Mouse (Mus musculus): ENCODE results near the gene Tiprl. TPM values are rescaled to one million over a fixed set of nuclear protein-coding genes. Genes with fewer than 3 reads are reported as not detected.

Tiprl gene
- polyA plus RNA-seq, 1 experiment = 47.2 TPM

GRCm38 (mm10) chr1:165215831-165216230, 21.0 kb downstream of the Tiprl start:
- no peaks in the 10 kb centered on the region; the same call in 1 of the 2 replicates for H3K4me1 ChIP-seq (ENCODE audit: control insufficient read depth, insufficient read depth, low read length)
- H3K4me3 ChIP-seq (ENCODE audit: insufficient read depth, low read length) = no peak overlapping the region
- TF ChIP-seq CTCF (IDR thresholded peaks at IDR 0.05; ENCODE audit: extremely low read depth, insufficient read depth, low read length) (no peak), POLR2A (IDR thresholded peaks at IDR 0.05; ENCODE audit: extremely low read depth, insufficient read depth, low read length) (no peak)
- H3K27ac ChIP-seq (ENCODE audit: insufficient read depth, low read length) = no peak overlapping the region

DNA sequence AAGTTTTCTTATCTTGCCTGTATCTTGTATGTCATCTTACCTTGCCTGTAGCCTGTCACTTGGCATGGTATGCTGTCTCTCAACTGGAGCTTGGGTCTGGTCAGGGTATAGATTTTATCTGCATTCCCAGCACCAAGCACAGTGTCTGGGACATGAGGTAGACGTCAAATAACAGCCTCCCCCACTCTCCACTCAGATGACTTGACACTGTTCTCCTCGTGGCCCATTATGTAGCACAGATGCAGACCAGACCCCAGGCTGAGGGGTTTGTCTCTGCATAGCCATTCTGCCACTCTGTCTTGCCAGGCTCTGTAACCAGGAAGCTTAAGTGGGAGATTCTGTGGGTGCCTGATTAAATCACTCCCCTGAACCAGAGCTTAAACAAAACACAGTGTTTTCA, 31.2 kb downstream of the Tiprl start:
- TF ChIP-seq CTCF (IDR thresholded peaks at IDR 0.05; ENCODE audit: extremely low read depth, insufficient read depth, low read length) (no peak), POLR2A (IDR thresholded peaks at IDR 0.05; ENCODE audit: extremely low read depth, insufficient read depth, low read length) (no peak)
- Histone ChIP-seq H3K27ac (ENCODE audit: insufficient read depth, low read length) (no peak overlapping the region), H3K4me1 (ENCODE audit: control insufficient read depth, insufficient read depth, low read length) (no peaks in the 10 kb centered on the region), H3K4me3 (ENCODE audit: insufficient read depth, low read length) (no peak overlapping the region)

DNA sequence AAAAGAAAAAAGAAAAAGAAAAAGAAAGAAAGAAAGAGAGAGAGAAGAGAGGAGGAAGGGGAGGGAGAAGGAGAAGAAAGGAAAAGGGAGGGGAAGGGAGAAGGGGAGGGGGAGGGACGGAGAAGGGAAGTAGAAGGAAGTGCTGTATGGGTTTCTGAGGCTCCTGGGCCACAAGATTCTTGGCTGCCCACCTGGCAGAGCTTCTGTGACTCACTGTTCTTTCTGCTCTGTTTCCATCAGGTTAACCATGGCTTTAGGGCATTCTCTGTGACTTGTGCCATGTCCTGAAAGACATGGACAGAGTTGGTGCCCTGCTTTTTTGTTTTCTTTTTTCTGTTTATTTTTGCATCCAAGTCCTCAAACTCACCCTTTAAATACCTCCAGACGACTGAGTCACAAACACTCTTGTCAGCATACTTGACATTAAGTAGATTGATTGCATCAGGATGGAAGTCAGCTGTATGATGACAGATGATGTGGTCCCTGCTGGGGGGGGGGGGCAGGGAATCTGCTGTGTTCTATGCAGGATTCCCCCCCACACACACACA, 33.2 kb downstream of the Tiprl start:
- Histone ChIP-seq H3K4me1 (ENCODE audit: control insufficient read depth, insufficient read depth, low read length) (no peaks in the 10 kb centered on the region), H3K4me3 (ENCODE audit: insufficient read depth, low read length) (no peak overlapping the region), H3K27ac (ENCODE audit: insufficient read depth, low read length) (no peak overlapping the region)
- TF ChIP-seq CTCF (IDR thresholded peaks at IDR 0.05; ENCODE audit: extremely low read depth, insufficient read depth, low read length) = no peak
- no peak for TF ChIP-seq POLR2A (IDR thresholded peaks at IDR 0.05; ENCODE audit: extremely low read depth, insufficient read depth, low read length)

DNA sequence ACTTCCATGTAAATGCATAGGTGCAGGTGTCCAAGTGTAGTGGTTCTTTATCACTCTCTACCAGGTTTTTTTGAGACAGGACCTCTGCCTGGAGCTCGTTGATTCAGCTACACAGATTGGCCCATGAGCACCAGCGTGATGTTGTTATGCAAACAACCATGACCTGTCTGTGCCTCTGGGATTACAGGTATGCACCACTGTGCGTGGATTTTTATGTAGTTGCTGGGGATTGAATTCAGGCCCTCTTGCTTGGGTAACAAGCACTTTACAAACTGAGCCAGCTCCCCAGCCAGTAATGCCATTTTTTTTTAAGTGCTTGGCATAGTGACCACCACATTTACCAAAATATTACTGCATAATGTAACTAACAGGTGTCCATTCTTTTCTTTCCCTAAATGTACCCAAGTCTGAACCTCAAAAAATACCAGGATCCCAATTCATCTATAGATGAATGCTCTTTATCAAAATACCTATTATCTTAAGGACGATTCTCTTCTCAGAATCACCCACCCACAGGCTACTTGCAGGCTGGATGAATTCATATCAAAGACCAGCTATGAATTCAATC, 35.3 kb downstream of the Tiprl start:
- Histone ChIP-seq H3K27ac (ENCODE audit: insufficient read depth, low read length) (no peak overlapping the region), H3K4me1 (ENCODE audit: control insufficient read depth, insufficient read depth, low read length) (no peaks in the 10 kb centered on the region), H3K4me3 (ENCODE audit: insufficient read depth, low read length) (no peak overlapping the region)
- TF ChIP-seq POLR2A (IDR thresholded peaks at IDR 0.05; ENCODE audit: extremely low read depth, insufficient read depth, low read length) (no peak), CTCF (IDR thresholded peaks at IDR 0.05; ENCODE audit: extremely low read depth, insufficient read depth, low read length) (no peak)

DNA sequence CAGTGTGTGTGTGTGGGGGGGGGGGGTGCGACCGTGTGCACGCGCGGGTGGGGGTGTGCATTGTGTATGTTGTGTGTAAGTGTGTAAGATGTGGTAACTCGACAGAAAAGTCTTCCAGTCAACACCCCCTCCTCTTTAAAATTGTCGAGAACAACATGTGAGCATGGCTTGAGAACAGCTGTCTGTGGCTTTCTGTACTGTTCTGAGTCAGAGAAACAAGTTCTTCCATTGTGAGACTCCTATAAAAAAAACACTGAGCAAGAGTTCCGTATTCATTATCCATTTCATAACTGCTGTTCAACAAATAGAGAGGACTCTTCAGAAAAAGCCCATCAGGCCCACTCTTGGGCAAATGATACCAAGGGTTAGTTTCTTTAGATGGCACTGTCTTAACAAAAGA, 36.0 kb downstream of the Tiprl start:
- no peak overlapping the region for H3K4me3 ChIP-seq (ENCODE audit: insufficient read depth, low read length)
- TF ChIP-seq CTCF (IDR thresholded peaks at IDR 0.05; ENCODE audit: extremely low read depth, insufficient read depth, low read length) = no peak
- TF ChIP-seq POLR2A (IDR thresholded peaks at IDR 0.05; ENCODE audit: extremely low read depth, insufficient read depth, low read length) = no peak
- H3K4me1 ChIP-seq (ENCODE audit: control insufficient read depth, insufficient read depth, low read length) = no peaks in the 10 kb centered on the region
- H3K27ac ChIP-seq (ENCODE audit: insufficient read depth, low read length) = no peak overlapping the region

GRCm38 (mm10) chr1:165199639-165200038, 37.2 kb downstream of the Tiprl start:
- H3K4me3 ChIP-seq (ENCODE audit: insufficient read depth, low read length) = no peak overlapping the region
- TF ChIP-seq POLR2A (IDR thresholded peaks at IDR 0.05; ENCODE audit: extremely low read depth, insufficient read depth, low read length) (no peak), CTCF (IDR thresholded peaks at IDR 0.05; ENCODE audit: extremely low read depth, insufficient read depth, low read length) (no peak)
- H3K4me1 ChIP-seq (ENCODE audit: control insufficient read depth, insufficient read depth, low read length) = peaks cover under 1% of the 10 kb centered on the region; the same call in 1 of the 2 replicates
- no peak overlapping the region for H3K27ac ChIP-seq (ENCODE audit: insufficient read depth, low read length)

GRCm38 (mm10) chr1:165198951-165199350, 37.8 kb downstream of the Tiprl start:
- Histone ChIP-seq H3K27ac (ENCODE audit: insufficient read depth, low read length) (no peak overlapping the region), H3K4me3 (ENCODE audit: insufficient read depth, low read length) (no peak overlapping the region), H3K4me1 (ENCODE audit: control insufficient read depth, insufficient read depth, low read length) (peaks cover 2% of the 10 kb centered on the region; the same call in 1 of the 2 replicates)
- TF ChIP-seq CTCF (IDR thresholded peaks at IDR 0.05; ENCODE audit: extremely low read depth, insufficient read depth, low read length) (no peak), POLR2A (IDR thresholded peaks at IDR 0.05; ENCODE audit: extremely low read depth, insufficient read depth, low read length) (no peak)

DNA sequence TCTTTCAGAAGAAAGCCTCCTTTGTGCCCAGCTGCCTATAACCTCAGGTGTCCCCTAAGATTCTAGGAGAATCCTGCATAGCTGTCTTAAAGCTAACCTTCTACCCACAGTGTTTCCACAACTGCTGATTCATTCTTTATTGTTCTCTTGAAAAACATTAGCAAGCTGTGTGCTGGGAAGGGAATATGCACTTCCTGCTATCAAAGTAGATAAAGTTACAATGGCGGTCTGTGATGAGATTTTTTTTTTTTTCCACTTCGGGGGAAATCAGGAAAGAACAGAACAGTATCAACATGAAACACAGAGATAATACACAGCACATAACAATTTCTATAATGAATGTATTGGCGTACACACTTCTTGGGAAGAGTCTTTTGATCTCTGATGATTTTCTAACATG, 38.9 kb downstream of the Tiprl start:
- Histone ChIP-seq H3K27ac (ENCODE audit: insufficient read depth, low read length) (no peak overlapping the region), H3K4me3 (ENCODE audit: insufficient read depth, low read length) (no peak overlapping the region), H3K4me1 (ENCODE audit: control insufficient read depth, insufficient read depth, low read length) (peaks cover 2% of the 10 kb centered on the region; the same call in 1 of the 2 replicates)
- TF ChIP-seq CTCF (IDR thresholded peaks at IDR 0.05; ENCODE audit: extremely low read depth, insufficient read depth, low read length) = no peak
- TF ChIP-seq POLR2A (IDR thresholded peaks at IDR 0.05; ENCODE audit: extremely low read depth, insufficient read depth, low read length) = no peak

DNA sequence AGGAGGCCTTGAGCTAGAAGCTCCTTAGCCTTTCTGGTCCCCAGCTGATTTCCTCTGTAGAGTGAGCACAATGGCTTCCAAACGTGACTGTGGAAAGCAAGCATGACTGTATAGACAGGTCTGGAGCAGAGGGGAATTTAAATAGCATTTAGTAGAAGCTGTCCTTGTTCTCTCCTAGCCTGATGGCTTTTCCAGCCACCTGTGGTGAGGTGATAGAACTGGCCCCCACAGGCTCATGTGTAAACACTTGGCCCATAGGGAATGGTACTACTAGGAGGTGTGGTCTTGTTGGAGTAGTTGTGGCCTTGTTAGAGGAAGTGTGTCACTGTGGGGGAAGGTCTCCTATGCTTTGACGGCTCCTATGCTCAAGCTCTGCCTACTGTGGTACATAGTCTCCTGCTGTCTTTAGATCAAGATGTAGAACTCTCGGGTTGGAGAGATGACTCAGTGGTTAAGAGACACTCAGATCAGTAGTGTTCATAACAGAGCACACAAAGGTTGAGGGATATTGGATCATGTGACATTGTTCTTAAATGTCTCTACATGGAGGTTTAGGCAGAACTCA, 41.3 kb downstream of the Tiprl start:
- no peak for TF ChIP-seq POLR2A (IDR thresholded peaks at IDR 0.05; ENCODE audit: extremely low read depth, insufficient read depth, low read length)
- H3K4me3 ChIP-seq (ENCODE audit: insufficient read depth, low read length) = no peak overlapping the region
- H3K4me1 ChIP-seq (ENCODE audit: control insufficient read depth, insufficient read depth, low read length) = peaks cover 3% of the 10 kb centered on the region; the same call in 1 of the 2 replicates
- no peak overlapping the region for H3K27ac ChIP-seq (ENCODE audit: insufficient read depth, low read length)

GRCm38 (mm10) chr1:165194662-165195013, 42.2 kb downstream of the Tiprl start:
- TF ChIP-seq POLR2A (IDR thresholded peaks at IDR 0.05; ENCODE audit: extremely low read depth, insufficient read depth, low read length) = no peak
- Histone ChIP-seq H3K4me3 (ENCODE audit: insufficient read depth, low read length) (peak overlapping the region; percentile 85), H3K27ac (ENCODE audit: insufficient read depth, low read length) (peak overlapping the region; percentile 2; the same call in 1 of the 2 replicates), H3K4me1 (ENCODE audit: control insufficient read depth, insufficient read depth, low read length) (peaks cover 6% of the 10 kb centered on the region; the same call in 1 of the 2 replicates)

Measured in cortical plate, adult 2 months (tissue).